Comparison of ENCODE assay signal across 8 mouse cellular contexts in the genomic region with DNA sequence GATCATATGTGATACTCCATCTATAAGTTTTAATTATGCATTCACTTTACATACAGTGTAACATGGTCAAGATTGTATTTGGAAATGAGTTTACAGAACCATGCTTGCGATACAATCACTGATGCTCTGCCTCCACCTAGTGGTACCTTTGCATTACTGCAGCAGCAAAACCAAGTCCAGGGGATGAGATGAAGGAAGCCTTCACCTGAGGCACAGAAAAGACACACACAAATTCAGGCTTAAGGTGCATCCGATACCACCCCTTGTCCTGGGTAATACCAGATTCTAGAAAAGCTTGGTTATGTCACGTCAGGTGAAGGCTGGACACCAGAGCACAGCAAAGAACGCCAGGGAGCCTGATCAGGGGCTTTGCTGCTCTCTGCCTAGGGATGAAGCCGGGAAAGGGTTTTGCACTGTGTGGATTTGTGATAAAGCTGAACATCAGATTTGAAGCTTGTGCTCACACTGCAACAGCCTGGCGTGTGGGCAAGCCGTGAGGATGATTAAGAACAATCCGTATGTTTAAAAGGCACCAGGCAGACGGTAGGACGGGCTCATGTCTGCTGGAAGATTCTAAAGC. TPM values are rescaled to one million over a fixed set of nuclear protein-coding genes. Genes with fewer than 3 reads are reported as not detected.
DNase-seq lines count a peak whose midpoint lies in the region; ATAC-seq lines count a peak whose summit lies in the region.

No protein-coding gene starts in this region.

- ATAC-seq in erythroid progenitor cell, adult 5-6 weeks (replicated peaks; ENCODE audit: low FRiP score, poor library complexity, severe bottlenecking), result peak; percentile 54; the same call in 1 of the 2 replicates

- peaks cover 6% of the 10 kb centered on the region for H3K36me3 ChIP-seq in splenic B cell, adult 2 months (ENCODE audit: control insufficient read depth, insufficient read depth, low read length, poor library complexity, severe bottlenecking)

- H3K27me3 ChIP-seq in splenic B cell, adult 2 months (ENCODE audit: control insufficient read depth, insufficient read depth, low read length, poor library complexity, severe bottlenecking), result no peaks in the 10 kb centered on the region

- peak; percentile 50 for DNase-seq in adrenal gland, adult 2 months
- no peak for DNase-seq in adrenal gland, postnatal 25 days
- DNase-seq in brain, adult 2 months (ENCODE audit: low read depth, low spot score), result peak; percentile 91
- peak; percentile 74 for DNase-seq in induced T-regulatory cell, adult 2 months (ENCODE audit: low read depth)
- DNase-seq in layer of hippocampus, postnatal 36 days, result peak; percentile 67 to 70
- DNase-seq in mesoderm, embryonic 11.5 days (ENCODE audit: low read depth, low spot score), result peak; percentile 73
- peak; percentile 68 for DNase-seq in splenic B cell, adult 2 months (ENCODE audit: low read depth, low spot score)

RNA-seq across cellular contexts. Expression of gene Rab12, which starts 29.4 kb away (rescaled TPM):
- 10 to 100 TPM; 89.6 to 95.0 TPM for total RNA-seq in adrenal gland, adult 2 months (2021)
- polyA plus RNA-seq in adrenal gland, adult 2 months (2012; rRNA removed), result 40.4 and 42.8 TPM in 2 replicates
- total RNA-seq in adrenal gland, postnatal 25 days (2021), result 84.6 and 98.9 TPM in 2 replicates
- total RNA-seq in erythroid progenitor cell, adult 5-6 weeks (2015; ENCODE audit: low replicate concordance), result 10.5 and 13.3 TPM in 2 replicates
- 7.7 and 8.5 TPM in 2 replicates for total RNA-seq in erythroid progenitor cell, adult 5-6 weeks (2017; ENCODE audit: low replicate concordance)
- 100 to 1,000 TPM; 103 to 108 TPM for total RNA-seq in layer of hippocampus, postnatal 36 days (2021)

RNA-seq across cellular contexts. Expression of gene Mtcl1, which starts 40.6 kb away (rescaled TPM):
- 10 to 100 TPM in 1 of 2 experiments, 1 to 10 TPM in 1; 6.5 to 10.4 TPM for total RNA-seq in adrenal gland, adult 2 months (2021)
- polyA plus RNA-seq in adrenal gland, adult 2 months (2012; rRNA removed), result 3.5 and 5.0 TPM in 2 replicates
- total RNA-seq in adrenal gland, postnatal 25 days (2021), result 13.4 and 14.7 TPM in 2 replicates
- total RNA-seq in erythroid progenitor cell, adult 5-6 weeks (2015; ENCODE audit: low replicate concordance), result not detected in 2 replicates
- not detected in 2 replicates for total RNA-seq in erythroid progenitor cell, adult 5-6 weeks (2017; ENCODE audit: low replicate concordance)
- 10 to 100 TPM; 39.8 to 42.8 TPM for total RNA-seq in layer of hippocampus, postnatal 36 days (2021)

Comparison
In these comparisons a context has a peak if more than half of its experiments do, and no peak if none do; other contexts are left out.
1. RNA of gene Mtcl1, which starts 40.6 kb away (total RNA-seq): 39.8 to 42.8 TPM in layer of hippocampus, postnatal 36 days, 13.4 to 14.7 TPM in adrenal gland, postnatal 25 days and 6.5 to 10.4 TPM in adrenal gland, adult 2 months; not detected in erythroid progenitor cell, adult 5-6 weeks; every median in the first group is over 4 times any median in the second.